Mouse (Mus musculus) small intestine, adult 2 months (tissue): ENCODE measurements at regions not wholly inside any gene's neighbourhood (a gene's known extent, or its start where the extent isn't known, plus 50 kb on each side); places are given as distances from the start of the nearest gene placed in this dataset.

Experiments
- H3K27ac ChIP-seq: fragments of 200-500 bp; 2 replicates; pipeline ENCODE4 v1.5.1; 2012; ENCODE audit warnings: low read depth, low read length, control low read depth, inconsistent platforms; ENCODE audit not compliant: insufficient read depth
- H3K27me3 ChIP-seq: fragments of 200-500 bp; 2 replicates; pipeline ENCODE4 v1.6.1; 2012; ENCODE audit warnings: mild to moderate bottlenecking, moderate library complexity, low read length, inconsistent platforms; ENCODE audit not compliant: control insufficient read depth, insufficient read depth
- H3K36me3 ChIP-seq: fragments of 200-500 bp; 2 replicates; pipeline ENCODE4 v1.6.1; 2012; ENCODE audit warnings: mild to moderate bottlenecking, low read length, control low read depth, inconsistent platforms; ENCODE audit not compliant: control insufficient read depth, insufficient read depth
- H3K4me1 ChIP-seq: fragments of 200-500 bp; 2 replicates; pipeline ENCODE4 v1.6.1; 2012; ENCODE audit warnings: low read length, inconsistent platforms, mixed read lengths; ENCODE audit not compliant: control insufficient read depth, insufficient read depth, insufficient read length
- H3K4me3 ChIP-seq: fragments of 200-500 bp; 2 replicates; pipeline ENCODE4 v1.5.1; 2012; ENCODE audit warnings: low read depth, mild to moderate bottlenecking, control low read depth, inconsistent platforms, low read length, moderate library complexity
- CTCF ChIP-seq: fragments of 200-500 bp; IDR thresholded peaks from 2 replicates; pipeline ENCODE4 v1.5.1; 2012; ENCODE audit warnings: low read depth, mild to moderate bottlenecking, control low read depth, inconsistent platforms, low read length, moderate library complexity, mixed read lengths; ENCODE audit not compliant: insufficient replicate concordance, insufficient read length; ENCODE audit errors: extremely low read depth
- POLR2A ChIP-seq: fragments of 200-500 bp; IDR thresholded peaks from 2 replicates; pipeline ENCODE4 v1.6.1; 2012; ENCODE audit warnings: low read depth, mild to moderate bottlenecking, control low read depth, inconsistent platforms, low read length, moderate library complexity
- WGBS: fragments of 180-500 bp; shearing (Covaris S2); methylation state at CpG from one replicate; pipeline ENCODE4 v1.1.7; 2018; 5-methylcytosine and 5-hydroxymethylcytosine counted together

DNA sequence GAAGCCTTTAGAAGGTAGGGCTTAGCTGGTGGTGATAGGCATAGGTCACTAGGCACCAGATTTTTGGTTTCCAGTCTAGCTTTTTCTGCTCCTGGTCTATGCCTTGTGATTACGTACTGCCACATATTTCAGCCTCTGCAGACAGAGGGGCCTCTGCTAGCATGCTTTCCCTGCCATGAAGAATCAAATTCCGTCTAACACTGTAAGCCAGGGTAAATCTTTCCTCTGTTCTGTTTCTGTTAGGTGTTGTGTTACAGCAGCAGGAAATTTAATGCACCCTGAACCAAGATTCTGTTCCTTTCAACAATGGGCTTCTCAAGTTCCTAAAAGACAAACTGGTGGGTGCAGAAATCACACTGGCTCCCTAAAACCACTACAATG, 508.9 kb downstream of the Insc start:
- TF ChIP-seq POLR2A (no peak), CTCF (no peak)
- Histone ChIP-seq H3K27me3 (no peaks in the 10 kb centered on the region), H3K4me1 (no peaks in the 10 kb centered on the region), H3K36me3 (no peaks in the 10 kb centered on the region), H3K27ac (no peak overlapping the region), H3K4me3 (no peak overlapping the region)
- WGBS = 88% methylated on average over 2 of the region's 2 CpGs

DNA sequence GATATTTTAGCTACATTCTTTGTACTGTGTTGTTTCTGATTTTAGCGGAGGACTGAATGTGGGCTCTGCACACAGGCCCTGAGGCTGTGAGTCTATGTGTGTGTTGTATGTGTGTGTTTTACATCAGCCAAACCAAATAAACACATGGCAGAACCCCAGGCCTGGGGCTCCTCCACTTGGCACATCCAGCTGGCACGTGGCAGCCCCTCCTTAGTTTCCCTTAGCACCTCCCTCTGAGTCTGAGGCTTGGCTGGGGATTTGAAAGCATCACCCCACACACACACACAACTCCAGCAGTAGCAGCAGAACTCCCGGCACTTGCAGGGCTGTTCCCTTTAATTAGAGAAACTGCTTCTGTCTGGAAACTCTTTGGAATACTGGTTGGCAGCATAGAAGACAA, 515.1 kb downstream of the Insc start:
- no peak overlapping the region for H3K4me3 ChIP-seq
- no peaks in the 10 kb centered on the region for H3K4me1 ChIP-seq
- TF ChIP-seq CTCF (no peak), POLR2A (no peak)
- no peaks in the 10 kb centered on the region for H3K36me3 ChIP-seq
- 57% methylated on average over 3 of the region's 3 CpGs for WGBS
- H3K27me3 ChIP-seq = no peaks in the 10 kb centered on the region
- no peak overlapping the region for H3K27ac ChIP-seq

DNA sequence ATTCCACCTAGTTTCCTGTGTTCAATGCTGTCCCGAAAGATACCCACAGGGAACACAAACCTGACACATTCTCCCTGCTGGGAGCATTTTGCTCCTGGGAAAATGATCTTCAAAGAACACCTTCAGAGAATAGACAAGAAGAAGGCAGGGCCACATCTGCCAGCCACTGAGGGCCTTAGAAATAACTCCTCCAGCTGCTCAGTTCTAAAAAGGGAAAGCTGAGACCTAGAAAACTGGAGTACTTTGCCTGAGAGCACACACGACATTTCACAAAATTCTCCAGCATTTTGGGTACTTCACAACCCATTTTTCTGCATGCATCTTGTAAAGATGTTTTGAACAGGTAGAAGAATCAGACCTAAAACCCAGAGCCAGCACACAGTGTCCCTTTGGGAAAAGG, 519.6 kb downstream of the Insc start:
- H3K27ac ChIP-seq = no peak overlapping the region
- H3K36me3 ChIP-seq = no peaks in the 10 kb centered on the region
- no peak overlapping the region for H3K4me3 ChIP-seq
- H3K4me1 ChIP-seq = no peaks in the 10 kb centered on the region
- H3K27me3 ChIP-seq = no peaks in the 10 kb centered on the region
- WGBS = 88% methylated on average over 2 of the region's 2 CpGs
- TF ChIP-seq POLR2A (no peak), CTCF (no peak)

DNA sequence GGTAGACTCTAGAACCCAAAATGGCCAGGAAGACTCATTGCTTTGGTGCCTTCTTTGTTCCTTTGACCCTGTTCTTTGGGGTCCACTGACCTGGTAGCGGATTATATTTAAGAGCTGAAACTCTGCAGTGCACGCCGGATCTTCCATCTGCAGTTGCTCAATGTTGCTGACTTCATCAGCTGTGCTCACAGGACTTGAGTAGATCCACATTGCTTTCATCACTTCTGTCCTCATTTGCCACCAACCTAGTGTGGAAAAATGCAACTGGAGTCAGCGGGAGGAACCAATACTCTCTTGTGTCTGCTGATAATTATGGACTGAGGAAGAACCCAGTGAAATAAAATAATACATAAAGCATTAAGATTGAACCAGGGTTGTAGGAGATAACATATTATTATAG, 522.6 kb downstream of the Insc start:
- H3K4me3 ChIP-seq = no peak overlapping the region
- H3K27me3 ChIP-seq = no peaks in the 10 kb centered on the region
- no peaks in the 10 kb centered on the region for H3K4me1 ChIP-seq
- no peaks in the 10 kb centered on the region for H3K36me3 ChIP-seq
- WGBS = 87% methylated on average over 4 of the region's 4 CpGs
- H3K27ac ChIP-seq = no peak overlapping the region
- TF ChIP-seq POLR2A (no peak), CTCF (no peak)

DNA sequence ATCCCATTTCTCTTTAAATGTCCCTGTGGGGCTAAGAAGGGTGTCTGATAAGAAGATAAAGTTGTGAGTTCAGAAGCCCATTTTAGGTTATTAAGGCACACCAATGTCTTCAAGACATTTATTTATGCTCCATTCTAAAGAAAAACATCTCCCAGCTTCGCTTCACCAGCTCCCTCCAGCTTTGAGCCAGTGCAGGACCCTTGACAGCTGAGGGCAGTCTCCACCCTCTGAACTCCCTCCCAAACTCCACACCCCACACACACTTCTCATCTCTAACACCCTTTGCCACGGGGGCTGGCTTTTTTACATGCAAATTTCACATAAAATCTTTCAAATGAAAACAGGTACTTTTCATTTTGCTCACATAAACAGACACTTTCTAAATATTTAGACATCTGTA, 527.3 kb downstream of the Insc start:
- Histone ChIP-seq H3K27me3 (no peaks in the 10 kb centered on the region), H3K27ac (no peak overlapping the region), H3K4me3 (no peak overlapping the region), H3K4me1 (no peaks in the 10 kb centered on the region), H3K36me3 (no peaks in the 10 kb centered on the region)
- WGBS = 40% methylated on average over 2 of the region's 2 CpGs
- TF ChIP-seq CTCF (no peak), POLR2A (no peak)

DNA sequence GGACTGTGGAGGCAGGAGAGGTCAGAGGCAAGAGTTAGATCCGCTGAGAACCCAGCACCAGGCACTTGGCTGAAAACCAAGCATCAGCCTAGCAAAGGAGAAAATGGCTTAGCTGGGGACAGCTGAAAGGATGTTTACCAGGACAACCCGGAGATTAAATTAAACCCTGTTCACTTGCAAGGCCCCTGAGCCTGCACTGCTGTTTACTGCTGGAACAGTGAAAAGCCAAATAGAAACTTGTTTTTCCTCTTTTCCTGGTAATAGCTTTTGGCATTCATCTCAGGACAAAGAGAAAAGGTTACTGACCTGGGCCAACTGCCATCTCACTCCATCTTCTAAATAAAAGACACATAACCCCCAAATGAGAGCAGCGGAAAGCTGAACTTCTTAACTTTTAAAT, 531.3 kb downstream of the Insc start:
- H3K27me3 ChIP-seq = no peaks in the 10 kb centered on the region
- no peak overlapping the region for H3K4me3 ChIP-seq
- TF ChIP-seq CTCF (no peak), POLR2A (no peak)
- WGBS = 49% methylated on average over 3 of the region's 3 CpGs
- H3K4me1 ChIP-seq = no peaks in the 10 kb centered on the region
- H3K36me3 ChIP-seq = no peaks in the 10 kb centered on the region
- H3K27ac ChIP-seq = 0 out of 2 replicates have a peak overlapping the region, but pooled peaks have one; percentile 27

DNA sequence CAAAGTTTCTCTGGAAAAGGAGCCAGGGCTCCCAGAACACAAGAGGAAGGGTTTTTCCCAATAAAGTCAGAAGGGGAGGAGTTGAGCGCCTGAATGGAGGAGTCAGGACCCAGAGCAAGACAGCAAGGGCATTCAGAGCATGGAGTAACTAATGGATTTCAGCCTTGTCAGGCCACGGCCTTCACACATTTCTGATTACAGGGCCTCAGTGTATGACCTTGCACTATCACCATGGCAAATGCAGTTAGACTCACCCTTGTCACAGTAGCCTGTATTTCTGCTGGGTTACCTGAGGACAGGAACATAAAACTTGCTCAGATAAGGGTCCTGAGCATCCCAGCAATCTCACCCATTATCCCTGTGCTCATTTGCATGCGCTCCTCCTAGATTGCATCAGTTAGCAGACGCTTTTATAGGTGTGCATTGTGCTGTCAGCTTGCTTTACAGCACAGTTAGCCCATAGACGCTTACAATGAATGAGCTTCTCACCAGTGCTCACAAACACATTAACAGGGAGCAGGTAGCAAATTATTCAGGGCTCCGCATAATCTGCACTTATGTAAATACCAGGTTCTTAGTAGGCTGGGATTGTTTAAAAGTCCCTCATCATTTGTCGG, 547.4 kb downstream of the Insc start:
- Histone ChIP-seq H3K27ac (no peak overlapping the region), H3K4me1 (no peaks in the 10 kb centered on the region), H3K36me3 (no peaks in the 10 kb centered on the region), H3K27me3 (0 out of 2 replicates have a peak, but pooled peaks cover 2% of the 10 kb centered on the region), H3K4me3 (no peak overlapping the region)
- TF ChIP-seq CTCF (no peak), POLR2A (no peak)
- 63% methylated on average over 7 of the region's 7 CpGs for WGBS

DNA sequence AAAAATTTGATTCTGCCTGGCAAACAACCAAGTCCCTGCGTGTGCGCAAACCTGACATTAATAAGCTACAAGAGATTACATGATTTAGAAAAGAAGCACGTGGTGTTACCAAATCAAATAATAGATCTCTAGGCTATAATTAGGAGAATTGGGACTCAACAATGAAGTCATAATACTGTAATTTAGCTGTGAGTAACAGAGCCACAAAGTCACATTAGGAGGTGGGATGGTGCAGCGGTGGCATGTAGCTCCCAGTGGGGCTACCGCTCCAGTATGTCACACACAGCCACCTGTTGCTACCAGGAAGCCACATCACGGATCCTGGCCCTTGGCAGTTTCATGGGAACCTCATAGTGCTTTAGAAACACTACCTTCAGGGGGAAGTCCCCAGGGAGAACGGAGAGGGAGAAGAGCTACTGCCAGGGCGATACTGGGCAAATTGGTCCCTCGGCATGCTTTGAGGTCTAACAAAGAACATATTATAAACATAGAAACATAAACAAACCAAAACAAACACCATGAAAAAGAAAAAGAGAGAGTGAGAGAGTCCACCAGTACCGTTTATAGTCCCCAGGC, 551.2 kb downstream of the Insc start:
- WGBS = 64% methylated on average over 10 of the region's 10 CpGs
- H3K36me3 ChIP-seq = no peaks in the 10 kb centered on the region
- TF ChIP-seq POLR2A = no peak
- TF ChIP-seq CTCF = no peak

More for the DNA sequence above, 551.2 kb downstream of the Insc start:
- H3K4me3 ChIP-seq = no peak overlapping the region
- no peak overlapping the region for H3K27ac ChIP-seq
- H3K27me3 ChIP-seq = no peaks in the 10 kb centered on the region
- no peaks in the 10 kb centered on the region for H3K4me1 ChIP-seq
